Mouse (Mus musculus) E14TG2a.4 (cell line): Measurements from ENCODE around the gene Hemgn.

ENCODE experiments used
- CTCF ChIP-seq: conservative IDR thresholded peaks from 2 replicates; pipeline ENCODE4 v1.5.1; 2014; ENCODE audit warnings: low read length
- NANOG ChIP-seq: IDR thresholded peaks from 2 replicates; pipeline ENCODE4 v1.6.1; 2014; ENCODE audit warnings: borderline replicate concordance, low read length, mixed read lengths
- POU5F1 ChIP-seq: IDR thresholded peaks from 2 replicates; pipeline ENCODE4 v1.6.1; 2014; ENCODE audit warnings: low read length, borderline replicate concordance

DNA sequence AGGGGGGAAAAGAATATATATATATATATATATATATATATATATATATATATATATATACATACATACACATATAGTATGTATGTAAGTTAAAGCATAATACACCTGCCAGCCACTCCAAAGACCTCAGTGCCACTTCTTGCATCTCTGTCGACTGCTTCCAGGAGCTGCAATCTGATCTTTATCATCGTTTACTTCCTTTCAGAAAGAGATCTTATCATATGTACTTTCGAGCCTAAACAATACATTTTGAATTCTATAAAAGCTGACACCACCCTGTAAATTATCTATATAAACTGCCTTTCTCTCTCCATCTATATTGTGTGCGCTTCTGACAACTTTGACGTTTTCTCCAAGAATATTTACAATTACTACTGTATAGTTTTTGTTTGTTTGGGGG, 24.8 kb downstream of the Hemgn start:
- TF ChIP-seq CTCF (no peak), POU5F1 (no peak), NANOG (no peak)
